Mouse (Mus musculus) ovary, postnatal 10 days (tissue): ENCODE measurements at regions not wholly inside any gene's neighbourhood (a gene's known extent, or its start where the extent isn't known, plus 50 kb on each side); places are given as distances from the start of the nearest gene placed in this dataset.

ENCODE experiments used
- DNase-seq: peaks from one replicate; pipeline ENCODE4 v3.0.0; 2022; ENCODE audit warnings: low spot score

DNA sequence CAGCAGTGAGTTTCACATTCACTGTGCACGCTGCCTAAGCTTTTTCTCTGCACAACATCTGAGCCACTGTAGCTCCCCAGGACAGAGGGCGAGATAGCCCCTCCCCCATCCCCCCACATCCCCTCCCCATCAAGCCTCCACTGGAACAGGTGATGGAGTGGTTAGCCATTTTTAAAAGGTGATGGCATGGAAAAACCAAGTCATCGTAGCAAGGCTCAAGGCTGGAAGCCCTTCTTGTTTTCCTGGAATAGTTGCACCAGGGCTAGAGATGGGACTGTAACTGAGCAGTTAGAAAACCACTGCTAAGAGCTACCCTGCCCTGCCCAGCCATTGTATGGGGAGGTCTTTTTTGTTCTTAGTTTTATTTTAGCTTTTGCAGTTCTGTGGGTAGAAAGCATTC is 209.1 kb upstream of the Rreb1 start:
- DNase-seq, result no peak

DNA sequence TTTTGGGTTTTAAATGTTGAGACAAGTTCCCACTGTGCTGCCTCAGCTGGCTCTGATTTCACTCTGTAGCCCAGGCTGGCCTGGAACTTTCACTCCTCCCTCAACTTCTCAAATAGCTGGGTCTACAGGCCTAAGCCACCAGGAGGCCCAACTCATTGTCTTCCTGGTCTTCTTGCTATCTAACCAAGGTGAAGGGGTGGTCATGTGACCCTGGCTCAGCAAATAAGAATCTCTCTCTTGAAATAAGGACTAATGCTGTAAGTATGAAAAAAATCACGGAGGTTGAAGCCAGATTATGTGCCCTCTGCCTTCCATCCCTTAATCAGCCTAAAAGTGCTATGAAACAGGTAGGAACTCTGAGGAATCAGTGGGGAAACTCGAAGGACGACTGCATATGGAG is 208.7 kb upstream of the Rreb1 start:
- no peak for DNase-seq

DNA sequence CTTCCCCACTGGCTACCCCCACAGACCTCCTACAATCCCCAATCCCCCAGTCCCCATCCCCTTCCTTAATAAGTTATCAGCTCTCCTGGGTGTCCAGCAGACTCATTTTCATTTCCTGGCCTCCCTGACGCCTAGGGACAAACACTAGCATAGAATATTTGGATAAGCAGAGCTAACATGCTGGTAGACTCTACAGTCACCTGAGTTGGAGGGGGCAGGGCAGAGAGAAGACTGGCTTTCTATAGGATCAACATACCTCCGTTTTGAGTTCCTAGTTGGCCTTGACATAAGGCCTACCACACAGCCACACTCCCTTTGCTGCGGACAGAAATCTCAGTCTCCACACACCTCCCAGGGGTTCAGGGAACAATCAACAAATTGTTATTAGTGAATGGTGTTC is 205.2 kb upstream of the Rreb1 start:
- no peak for DNase-seq

DNA sequence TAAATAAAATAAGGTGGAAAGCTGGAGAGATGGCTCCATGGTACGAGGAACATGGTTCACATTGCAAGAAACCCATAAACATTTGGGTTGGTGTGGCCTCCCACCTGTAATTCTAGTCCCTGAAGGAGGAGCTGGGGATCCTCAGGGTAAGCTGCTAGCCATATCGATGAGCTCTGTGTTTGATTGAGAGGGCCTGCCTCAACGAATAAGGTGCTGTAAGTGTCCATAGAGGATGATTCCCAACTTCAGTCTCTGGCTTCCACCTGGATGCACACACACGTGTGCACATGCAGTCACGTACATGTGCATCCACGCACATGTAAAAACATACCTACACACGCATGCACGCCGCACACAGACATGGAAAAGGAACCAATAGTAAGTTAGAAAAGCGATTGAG is 199.0 kb upstream of the Rreb1 start:
- DNase-seq, result no peak

DNA sequence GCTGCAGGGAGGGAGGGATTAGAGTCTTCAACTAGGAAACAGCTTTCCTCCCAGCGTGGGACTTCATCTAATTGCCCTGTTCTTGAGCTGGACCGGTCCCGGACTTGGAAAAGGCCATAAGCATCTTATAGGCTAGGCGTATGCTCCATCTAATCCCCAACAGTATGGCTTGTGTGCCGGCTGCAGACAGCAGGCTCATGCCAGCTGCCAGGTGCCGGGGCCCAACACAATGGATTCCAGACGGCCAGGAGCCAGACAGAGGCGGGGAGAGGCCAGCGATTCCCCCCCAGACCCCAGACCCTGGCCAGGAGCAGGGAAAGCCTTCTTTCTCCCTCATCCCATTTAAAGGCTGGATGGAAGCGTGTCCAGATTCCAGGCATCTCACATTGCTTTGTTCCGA is 198.4 kb upstream of the Rreb1 start:
- DNase-seq, result no peak

DNA sequence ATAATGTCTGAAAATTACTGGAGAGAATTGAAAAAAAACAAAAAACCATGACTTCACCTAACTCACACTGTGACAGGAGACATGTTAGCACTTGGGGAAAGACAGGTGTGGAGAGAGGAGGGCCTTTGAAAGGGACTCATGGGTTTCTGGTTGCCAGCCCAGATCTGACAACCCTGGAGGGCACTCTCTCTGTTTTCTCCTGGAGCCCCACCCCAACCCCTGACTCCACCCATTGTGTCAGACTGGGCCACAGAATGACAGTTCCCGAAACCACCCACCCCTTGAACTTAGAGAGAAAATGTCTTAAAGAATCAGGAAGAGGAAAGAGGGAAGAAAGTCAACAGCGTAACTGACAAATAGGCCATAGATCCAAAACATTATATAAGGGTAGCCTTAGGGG is 197.4 kb upstream of the Rreb1 start:
- DNase-seq, result no peak

DNA sequence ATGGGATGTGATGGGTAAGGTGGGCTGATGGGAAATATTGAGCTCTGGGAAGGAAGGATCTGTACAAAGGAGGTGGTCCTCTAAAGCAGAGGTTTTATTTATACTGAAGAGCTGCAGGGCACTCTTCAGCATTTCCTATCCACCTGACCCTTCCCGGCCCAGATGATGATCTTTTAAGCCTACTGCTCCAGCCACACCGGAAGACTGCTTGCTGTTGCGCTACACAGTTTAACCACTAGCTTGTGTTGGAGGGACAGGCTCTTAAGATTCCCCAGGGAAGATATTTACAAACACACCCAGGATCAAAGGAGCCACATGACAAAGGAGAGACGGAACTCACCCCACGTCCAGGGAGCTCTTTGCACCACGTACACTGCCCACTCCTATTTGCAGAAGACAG is 196.8 kb upstream of the Rreb1 start:
- no peak for DNase-seq

DNA sequence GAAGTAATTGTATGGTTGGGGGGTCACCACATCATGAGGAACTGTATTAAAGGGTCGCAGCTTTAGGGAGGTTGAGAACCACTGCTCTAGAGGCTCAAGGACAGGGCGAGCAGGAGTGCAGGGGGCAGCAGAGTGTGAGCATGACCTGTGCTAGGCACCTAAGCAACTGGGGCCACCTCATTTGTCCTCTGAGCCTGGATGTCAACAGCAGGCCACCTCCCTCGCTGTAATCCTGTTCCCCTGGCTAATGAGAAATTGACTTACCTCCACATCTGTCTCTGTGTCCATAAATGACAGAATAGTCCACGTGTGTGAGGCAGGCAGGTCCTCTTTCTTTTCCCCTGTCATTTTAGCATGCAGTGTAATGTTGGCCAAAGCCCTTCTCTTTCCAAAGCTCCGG is 192.7 kb upstream of the Rreb1 start:
- DNase-seq, result no peak

DNA sequence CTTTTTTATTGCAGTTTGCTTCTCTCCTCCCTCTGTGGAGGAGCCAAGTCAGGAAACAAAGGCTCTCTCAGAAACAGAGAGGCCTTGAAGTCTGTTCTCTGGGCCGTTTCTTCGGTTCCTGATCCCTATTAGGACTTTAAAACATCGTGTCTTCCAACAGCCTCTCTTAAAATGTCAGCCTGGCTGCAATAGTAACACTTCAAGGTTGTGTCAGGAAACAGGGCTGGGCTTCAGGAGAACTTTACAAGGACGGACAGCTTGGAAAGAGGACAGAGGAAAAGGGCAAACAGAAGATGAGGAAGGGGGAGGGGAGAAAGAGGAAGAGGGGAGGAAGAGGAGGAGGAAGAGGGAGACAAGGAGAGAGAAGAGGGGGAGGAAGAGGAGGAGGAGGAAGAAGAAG is 191.7 kb upstream of the Rreb1 start:
- no peak for DNase-seq

DNA sequence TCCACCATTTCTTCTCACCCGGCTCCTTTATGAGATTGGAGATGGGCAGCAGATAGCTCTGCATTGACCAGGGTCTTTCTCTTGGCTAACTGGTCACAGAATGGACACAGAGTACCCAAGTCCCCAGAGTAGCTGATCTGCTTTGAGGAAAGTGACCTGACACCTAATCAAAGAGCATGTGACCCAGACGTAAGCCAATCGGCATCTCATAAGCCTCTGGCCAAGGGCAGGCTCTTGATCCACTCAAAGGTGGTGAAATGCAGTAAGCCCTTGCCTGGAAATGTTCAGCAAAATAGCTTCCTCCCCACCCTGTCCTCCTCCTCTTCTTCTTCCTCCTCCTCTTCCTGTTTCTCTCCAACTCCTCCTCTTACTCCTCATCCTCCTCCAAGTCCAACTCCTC is 190.3 kb upstream of the Rreb1 start:
- no peak for DNase-seq

DNA sequence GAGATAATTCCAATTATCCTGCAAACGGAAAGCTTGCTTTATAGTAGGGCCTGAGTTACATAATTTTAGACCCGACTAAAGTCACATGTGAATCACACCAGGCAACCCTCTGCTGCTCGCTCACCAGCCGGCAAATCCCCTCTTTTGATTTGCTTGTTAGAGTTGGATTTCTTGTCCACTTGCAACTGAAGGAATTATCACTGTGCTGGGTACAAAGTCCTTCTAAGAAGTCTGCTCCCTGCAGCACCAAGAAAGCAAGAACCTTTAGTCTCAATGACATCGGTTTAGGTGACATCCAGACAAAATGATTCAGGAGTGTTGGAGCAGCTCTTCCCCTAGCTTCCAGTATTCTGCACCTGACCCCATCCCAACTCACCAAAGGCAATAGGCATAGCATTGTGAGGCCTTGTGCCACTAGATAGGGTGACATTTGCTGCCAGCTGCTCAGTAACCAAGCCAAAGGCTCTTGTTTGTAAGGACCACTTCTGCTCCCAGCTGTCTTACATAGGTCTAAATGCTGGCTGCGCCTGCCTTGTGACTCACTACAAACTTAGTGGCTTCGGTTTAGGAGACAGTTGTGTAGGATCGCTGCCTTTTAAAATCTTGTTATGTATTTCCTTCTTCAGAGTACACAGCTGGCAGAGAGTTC is 189.5 kb upstream of the Rreb1 start:
- DNase-seq, result no peak

DNA sequence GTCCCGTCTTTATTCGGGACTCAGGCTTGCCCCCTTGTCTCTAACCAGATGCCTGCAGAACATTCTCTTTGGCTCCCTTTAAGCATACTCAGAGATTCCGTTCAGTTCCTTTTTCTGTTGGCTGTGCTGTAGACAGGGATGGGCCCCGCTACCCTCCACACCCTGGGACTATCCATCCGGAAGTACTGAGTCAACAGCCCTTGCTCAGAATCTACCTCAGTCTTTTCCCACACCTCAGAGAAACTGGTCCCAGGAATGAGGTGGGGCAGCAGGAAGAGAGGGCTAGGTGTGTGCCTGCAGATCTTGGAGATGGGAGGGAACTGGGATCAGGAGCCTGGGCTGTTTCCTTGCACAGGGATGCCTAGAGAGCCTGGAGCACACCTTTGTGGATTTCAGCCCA is 186.1 kb upstream of the Rreb1 start:
- DNase-seq, result no peak

DNA sequence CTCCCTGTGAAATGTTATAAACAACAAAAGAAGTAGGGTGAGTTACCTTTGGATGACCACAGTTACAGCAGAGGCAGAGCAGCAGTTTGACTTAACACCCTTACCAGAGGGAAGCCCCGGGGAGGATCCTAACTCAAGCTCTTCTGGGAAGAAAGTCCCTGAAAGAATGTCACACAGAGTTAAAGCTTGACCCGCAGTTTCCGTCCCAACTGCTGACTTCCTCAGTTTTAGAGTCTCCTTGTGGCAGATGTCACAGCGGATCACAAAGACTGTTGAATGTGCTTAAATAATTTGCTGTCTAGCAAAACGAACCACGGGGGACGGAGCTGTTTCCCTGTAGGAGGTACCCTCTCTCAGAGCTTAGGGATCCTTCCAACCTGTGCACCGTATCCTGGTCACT is 183.0 kb upstream of the Rreb1 start:
- no peak for DNase-seq

DNA sequence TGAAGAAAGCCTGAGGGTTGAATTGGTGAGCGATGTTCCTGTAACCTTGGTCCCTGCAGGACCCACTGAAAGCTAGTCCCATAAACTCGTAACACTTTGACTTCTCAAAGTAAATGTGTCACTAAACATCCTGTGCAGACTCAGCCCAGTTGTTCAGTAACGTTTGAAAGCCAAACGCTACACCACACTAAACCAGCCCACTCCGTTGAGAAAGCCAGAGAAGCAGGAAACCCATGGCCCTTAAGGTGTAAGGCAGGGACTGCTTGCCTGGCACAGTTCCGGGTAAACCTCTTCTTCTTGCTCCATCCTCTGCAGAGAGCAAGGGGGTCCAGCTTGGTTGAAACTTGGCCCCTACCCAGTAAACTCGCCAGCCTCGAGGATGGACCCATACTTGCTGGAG is 180.6 kb upstream of the Rreb1 start:
- DNase-seq, result no peak

DNA sequence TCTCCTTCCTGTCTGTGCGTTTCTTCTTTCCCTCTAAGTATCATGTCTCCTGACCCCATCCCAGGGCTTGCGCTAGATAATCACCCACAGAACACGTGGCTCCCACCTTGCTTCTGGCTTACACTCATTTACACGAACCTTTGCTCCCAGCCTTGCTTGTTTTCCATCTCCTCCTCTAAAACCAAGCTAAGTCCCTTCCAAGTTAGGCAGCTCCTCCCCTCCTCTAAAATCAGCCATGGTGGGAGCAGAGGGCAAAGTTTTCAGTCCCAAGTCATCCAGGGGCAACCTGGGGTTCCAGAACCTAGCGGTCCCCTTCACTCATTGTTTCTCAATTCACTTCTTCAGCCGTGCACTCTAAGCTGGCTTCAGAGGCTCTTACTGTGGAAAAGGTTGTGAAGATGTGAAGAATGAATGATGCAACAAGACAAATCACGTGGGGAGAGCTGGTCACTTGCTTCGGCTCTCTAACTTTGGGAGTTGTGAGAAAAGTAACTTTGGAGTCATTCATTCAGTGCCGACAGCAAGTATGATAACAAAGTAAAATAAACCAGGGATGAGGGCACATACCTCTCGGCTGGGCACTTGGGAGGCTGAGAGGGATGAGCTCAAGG is 179.9 kb upstream of the Rreb1 start:
- no peak for DNase-seq

DNA sequence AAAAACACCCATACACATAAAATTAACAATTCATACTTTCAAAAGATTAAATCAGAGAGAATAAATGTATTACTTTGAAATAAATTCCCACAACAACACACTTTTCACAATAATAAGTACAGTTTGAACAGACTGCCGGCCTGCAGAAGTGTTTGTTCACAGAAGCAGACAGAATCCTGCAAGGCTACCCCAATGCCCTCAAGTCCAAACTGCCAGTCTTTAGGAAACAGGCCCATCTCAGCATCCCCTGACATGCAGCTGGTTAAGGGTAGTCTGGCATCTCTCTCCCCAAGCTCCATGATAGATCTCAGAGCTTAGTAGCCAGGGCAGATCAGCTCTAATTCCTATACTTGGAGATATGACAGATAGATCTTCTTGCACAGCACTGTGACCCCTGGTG is 178.5 kb upstream of the Rreb1 start:
- DNase-seq, result no peak

DNA sequence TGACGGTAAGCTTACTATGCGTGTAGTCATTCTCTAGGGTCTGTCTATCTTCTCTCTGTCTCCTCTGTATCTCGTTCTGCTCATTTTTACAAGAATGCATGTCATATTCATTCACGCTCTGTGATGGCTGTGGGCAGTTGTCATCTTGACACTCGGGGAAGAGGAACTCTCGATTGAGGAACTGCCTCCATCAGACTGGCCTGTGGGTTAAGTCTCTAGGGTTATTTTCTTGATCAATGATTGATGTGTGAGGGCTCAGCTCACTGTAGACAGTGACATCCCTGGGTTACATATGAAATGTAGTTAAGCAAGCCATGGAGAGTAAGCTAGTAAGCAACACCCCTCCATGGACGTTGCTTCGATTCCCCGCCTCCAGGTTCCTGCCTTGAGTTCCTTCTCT is 178.0 kb upstream of the Rreb1 start:
- no peak for DNase-seq

DNA sequence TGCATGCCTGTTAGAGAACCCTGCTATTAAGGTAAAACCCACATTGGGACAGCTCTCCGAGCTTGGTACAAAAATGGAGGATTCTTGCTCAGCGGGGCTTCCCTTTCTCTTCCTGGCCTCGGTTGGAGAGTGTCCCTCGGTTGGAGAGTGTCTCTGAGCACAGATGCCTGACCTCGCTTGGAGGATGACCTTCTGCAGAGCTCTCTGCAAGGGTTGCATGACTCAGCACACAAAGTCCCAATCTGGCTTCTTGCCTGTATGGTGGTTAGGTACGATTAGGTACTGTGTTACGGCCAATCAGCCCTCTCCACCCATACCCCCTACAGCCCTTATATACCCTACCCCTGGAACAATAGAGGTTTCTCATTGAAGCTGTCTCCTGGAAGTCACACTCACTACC is 177.1 kb upstream of the Rreb1 start:
- no peak for DNase-seq

DNA sequence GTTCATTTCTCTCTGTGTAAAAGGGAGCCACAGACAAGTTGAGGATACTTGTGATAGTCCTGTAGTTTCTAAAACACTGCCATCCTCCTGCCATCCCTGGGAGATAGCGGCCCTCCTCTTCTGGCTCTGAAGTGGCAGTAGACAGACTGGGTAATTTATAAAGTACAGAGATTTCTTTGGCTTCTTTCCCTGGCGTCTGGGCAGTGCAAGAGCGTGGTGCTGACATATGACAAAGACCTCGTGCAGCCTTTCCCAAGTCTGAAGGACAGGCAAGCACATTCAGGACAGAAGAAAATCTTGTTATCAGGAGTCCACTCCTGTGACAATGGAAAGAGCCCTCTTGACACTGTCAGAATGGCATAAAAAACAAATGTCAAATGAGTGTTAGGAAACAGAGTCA is 175.9 kb upstream of the Rreb1 start:
- DNase-seq, result no peak

DNA sequence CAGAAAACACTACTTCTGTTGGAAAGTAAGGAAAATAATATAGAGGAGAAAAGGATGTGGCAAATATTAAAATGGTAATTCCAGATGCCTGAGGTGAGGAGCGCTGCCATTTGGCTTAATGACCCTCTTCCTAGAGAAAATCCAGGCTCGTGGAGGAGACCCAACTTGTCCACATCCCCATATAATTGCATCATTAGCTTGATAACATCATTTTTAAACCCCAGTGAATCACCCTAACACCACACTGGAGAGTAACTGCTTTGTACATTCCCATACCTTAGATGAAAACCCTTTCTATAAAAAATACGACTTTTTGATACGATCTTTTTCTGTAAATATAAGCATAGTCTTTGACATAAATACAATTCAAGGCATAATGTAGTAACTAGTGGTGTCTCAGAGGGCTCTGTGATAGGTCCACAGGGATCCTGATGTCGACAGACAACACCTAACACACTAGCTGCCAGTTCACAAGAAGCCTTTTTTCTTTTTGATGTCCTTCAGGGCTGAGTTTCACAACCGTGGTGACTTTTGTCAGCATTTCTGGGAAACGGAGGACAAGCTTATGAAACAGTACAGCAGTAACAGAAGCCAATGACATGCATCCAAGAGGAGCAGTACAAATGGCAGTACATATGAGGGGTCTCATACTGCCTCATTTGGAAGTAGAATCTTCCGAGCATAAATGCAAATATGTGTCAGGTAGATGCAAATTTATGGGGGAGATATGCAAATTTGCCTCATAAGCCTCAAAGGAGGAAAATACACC is 174.8 kb upstream of the Rreb1 start:
- DNase-seq, result no peak

DNA sequence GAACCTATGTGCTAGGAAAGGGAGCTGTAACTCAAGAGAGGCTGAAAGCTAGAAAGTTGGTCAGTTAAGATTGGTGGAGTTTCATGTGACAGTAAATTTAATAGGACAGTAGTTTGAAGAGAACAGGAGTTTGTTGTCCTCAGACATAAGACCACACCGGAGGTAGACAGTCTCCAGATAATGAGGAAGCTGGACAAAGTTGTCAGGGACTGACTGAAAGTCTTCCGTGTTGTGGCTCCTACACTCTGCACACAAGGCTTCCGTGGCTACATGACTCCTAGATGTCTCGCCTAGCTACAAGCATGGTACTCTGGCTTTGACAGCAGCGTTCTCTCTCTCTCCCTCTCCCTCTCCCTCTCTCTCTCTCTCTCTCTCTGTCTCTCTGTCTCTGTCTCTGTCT is 171.9 kb upstream of the Rreb1 start:
- DNase-seq, result no peak

DNA sequence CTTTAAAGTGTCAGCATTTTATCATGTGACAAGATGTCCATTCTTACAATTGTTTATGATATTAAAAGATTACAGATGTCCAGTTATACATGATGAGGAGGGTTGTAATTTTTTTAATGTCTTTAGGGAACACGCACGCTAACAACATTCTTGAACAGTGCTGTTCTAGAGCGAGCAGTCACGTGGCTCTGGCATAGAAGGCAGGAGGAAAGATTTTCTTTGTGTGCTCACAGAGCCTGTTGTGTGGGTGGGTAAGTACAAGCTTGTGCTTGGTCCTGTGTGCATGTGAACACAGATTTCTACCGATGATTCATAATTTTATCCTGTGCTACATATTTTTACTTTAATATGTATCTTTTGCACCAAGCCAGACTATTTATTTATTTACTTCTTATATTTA is 169.1 kb upstream of the Rreb1 start:
- no peak for DNase-seq

DNA sequence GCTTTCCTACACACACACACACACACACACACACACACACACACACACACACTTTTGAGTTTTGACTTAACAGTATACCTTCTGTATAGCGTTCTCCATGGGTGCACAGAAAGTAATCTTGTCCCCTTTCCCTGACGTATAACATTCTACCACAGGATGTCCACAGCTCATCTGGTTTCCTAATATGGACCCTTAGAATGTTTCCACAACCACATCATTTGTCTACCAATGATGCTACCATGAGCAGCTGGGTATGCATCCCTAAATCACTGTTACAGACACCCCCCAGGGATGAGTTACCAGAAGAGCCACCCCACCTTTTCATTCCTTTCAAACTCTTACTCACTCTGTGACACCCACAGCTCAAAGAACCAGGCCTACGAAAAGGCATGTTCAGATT is 166.8 kb upstream of the Rreb1 start:
- DNase-seq, result no peak

DNA sequence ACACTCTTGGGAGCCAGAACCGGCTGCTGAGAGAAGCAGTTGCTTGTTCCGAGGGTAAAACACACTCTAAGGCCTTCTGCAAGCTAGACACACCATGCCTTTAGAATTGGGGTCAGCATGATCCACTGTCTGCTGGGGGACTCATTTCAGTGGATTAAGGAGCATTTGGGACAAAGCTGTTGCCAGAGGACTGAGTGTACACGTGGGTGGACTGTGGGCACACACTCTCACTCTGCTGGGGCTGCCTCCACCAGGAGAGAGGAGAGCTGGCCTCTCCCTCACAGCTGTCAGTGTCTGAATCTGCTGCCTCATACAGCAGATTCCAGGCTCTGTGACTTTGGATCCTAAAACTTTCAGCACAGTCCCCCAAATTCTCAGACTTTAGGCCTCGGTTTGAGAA is 161.2 kb upstream of the Rreb1 start:
- DNase-seq, result no peak
